Mouse (Mus musculus) bone marrow, adult 2 months (tissue): ENCODE measurements at regions not wholly inside any gene's neighbourhood (a gene's known extent, or its start where the extent isn't known, plus 50 kb on each side); places are given as distances from the start of the nearest gene placed in this dataset.

Source experiments
- H3K27ac ChIP-seq: fragments of 200-500 bp; 2 replicates; pipeline ENCODE4 v1.5.1; 2012; ENCODE audit warnings: low read depth, mild to moderate bottlenecking, control low read depth, inconsistent platforms, low read length; ENCODE audit not compliant: control insufficient read depth, poor library complexity, insufficient read depth
- H3K4me1 ChIP-seq: fragments of 200-500 bp; 2 replicates; pipeline ENCODE4 v1.6.1; 2011; ENCODE audit warnings: low read length; ENCODE audit not compliant: control insufficient read depth, insufficient read depth
- H3K4me3 ChIP-seq: fragments of 200-500 bp; replicated peaks from 2 replicates; pipeline ENCODE3; 2011; ENCODE audit warnings: mild to moderate bottlenecking, low read depth, low read length, control low read depth; ENCODE audit not compliant: control insufficient read depth
- CTCF ChIP-seq: fragments of 200-500 bp; IDR thresholded peaks from 2 replicates; pipeline ENCODE4 v1.5.1; 2011; ENCODE audit warnings: low read length, control low read depth; ENCODE audit not compliant: control insufficient read depth, insufficient read depth
- POLR2A ChIP-seq: fragments of 200-500 bp; IDR thresholded peaks from 2 replicates; pipeline ENCODE4 v1.6.1; 2011; ENCODE audit warnings: low read depth, mild to moderate bottlenecking, control low read depth, low read length, borderline replicate concordance; ENCODE audit not compliant: control insufficient read depth
- WGBS: fragments of 180-500 bp; shearing (Covaris S2); methylation state at CpG from one replicate; pipeline ENCODE4 v1.1.7; 2018; 5-methylcytosine and 5-hydroxymethylcytosine counted together

- 11% methylated on average over 3 of the region's 3 CpGs for WGBS
- Histone ChIP-seq H3K27ac (no peak overlapping the region), H3K4me1 (no peaks in the 10 kb centered on the region), H3K4me3 (no peak overlapping the region)
- TF ChIP-seq CTCF (peak; percentile 86), POLR2A (no peak)
Observed at GRCm38 (mm10) chr7:72362690-72363089, 56.3 kb upstream of the Mctp2 start.

GRCm38 (mm10) chr7:72391323-72391722 lies 84.9 kb upstream of the Mctp2 start:
- no peak overlapping the region for H3K4me3 ChIP-seq
- H3K27ac ChIP-seq: no peak overlapping the region
- TF ChIP-seq POLR2A: no peak
- peak; percentile 50 for TF ChIP-seq CTCF
- 40% methylated on average over 7 of the region's 7 CpGs for WGBS
- H3K4me1 ChIP-seq: no peaks in the 10 kb centered on the region

- Histone ChIP-seq H3K4me3 (no peak overlapping the region), H3K4me1 (no peaks in the 10 kb centered on the region), H3K27ac (no peak overlapping the region)
- TF ChIP-seq CTCF: no peak
- TF ChIP-seq POLR2A: no peak
Observed at GRCm38 (mm10) chr7:72400056-72400455, 93.6 kb upstream of the Mctp2 start.

- no peak for TF ChIP-seq POLR2A
- no peak for TF ChIP-seq CTCF
- Histone ChIP-seq H3K4me3 (no peak overlapping the region), H3K27ac (no peak overlapping the region), H3K4me1 (no peaks in the 10 kb centered on the region)
- WGBS: 84% methylated on average over 3 of the region's 3 CpGs
Observed at GRCm38 (mm10) chr7:72406131-72406530, 99.7 kb upstream of the Mctp2 start.

- Histone ChIP-seq H3K4me1 (no peaks in the 10 kb centered on the region), H3K4me3 (no peak overlapping the region), H3K27ac (no peak overlapping the region)
- 60% methylated on average over 6 of the region's 6 CpGs for WGBS
- TF ChIP-seq CTCF (no peak), POLR2A (no peak)
Observed at GRCm38 (mm10) chr7:72408409-72408986, 102.1 kb upstream of the Mctp2 start.

- Histone ChIP-seq H3K27ac (no peak overlapping the region), H3K4me3 (no peak overlapping the region), H3K4me1 (no peaks in the 10 kb centered on the region)
- 38% methylated on average over 2 of the region's 2 CpGs for WGBS
- TF ChIP-seq CTCF (no peak), POLR2A (no peak)
Observed at GRCm38 (mm10) chr7:72438552-72438951, 132.1 kb upstream of the Mctp2 start.

GRCm38 (mm10) chr7:72442001-72442400 lies 135.6 kb upstream of the Mctp2 start:
- Histone ChIP-seq H3K4me3 (no peak overlapping the region), H3K27ac (no peak overlapping the region), H3K4me1 (no peaks in the 10 kb centered on the region)
- 83% methylated on average over 5 of the region's 5 CpGs for WGBS
- TF ChIP-seq POLR2A: no peak
- TF ChIP-seq CTCF: no peak

GRCm38 (mm10) chr7:72444016-72444415 lies 137.6 kb upstream of the Mctp2 start:
- Histone ChIP-seq H3K4me1 (no peaks in the 10 kb centered on the region), H3K4me3 (no peak overlapping the region), H3K27ac (no peak overlapping the region)
- no peak for TF ChIP-seq CTCF
- TF ChIP-seq POLR2A: no peak
- WGBS: 54% methylated on average over 1 of the region's 1 CpGs

- Histone ChIP-seq H3K4me3 (no peak overlapping the region), H3K4me1 (no peaks in the 10 kb centered on the region), H3K27ac (no peak overlapping the region)
- no peak for TF ChIP-seq POLR2A
- TF ChIP-seq CTCF: no peak
- 20% methylated on average over 1 of the region's 1 CpGs for WGBS
Observed at GRCm38 (mm10) chr7:72444792-72445191, 138.4 kb upstream of the Mctp2 start.
